Mouse (Mus musculus) C2C12 (cell line): ENCODE measurements around the gene Elovl5. TPM values are rescaled to one million over a fixed set of nuclear protein-coding genes. Genes with fewer than 3 reads are reported as not detected.
A peak's percentile ranks its signal among the peaks of the same experiment; 100 is the strongest.

Experiments used
- H3K27me3 ChIP-seq: one replicate; pipeline ENCODE4 v1.6.1; 2011; ENCODE audit not compliant: control insufficient read depth, insufficient read depth, insufficient read length
- H3K36me3 ChIP-seq: one replicate; pipeline ENCODE4 v1.6.1; 2011; ENCODE audit not compliant: control insufficient read depth, insufficient read depth
- H3K4me3 ChIP-seq: one replicate; pipeline ENCODE4 v1.5.1; 2011; ENCODE audit warnings: mild to moderate bottlenecking, control low read depth; ENCODE audit not compliant: poor library complexity, insufficient read depth, severe bottlenecking
- H3K79me2 ChIP-seq: one replicate; pipeline ENCODE4 v1.6.1; 2011; ENCODE audit not compliant: control insufficient read depth, insufficient read depth
- H3K79me3 ChIP-seq: one replicate; pipeline ENCODE4 v1.6.1; 2011; ENCODE audit warnings: low read depth, control low read depth
- H3ac ChIP-seq: one replicate; pipeline ENCODE3; 2011; ENCODE audit warnings: low read depth; ENCODE audit not compliant: control insufficient read depth, insufficient read length
- CEBPB ChIP-seq: IDR thresholded peaks from one replicate; pipeline ENCODE4 v1.6.1; 2011; ENCODE audit warnings: low read depth, mild to moderate bottlenecking, control low read depth, moderate library complexity
- CTCF ChIP-seq: IDR thresholded peaks from one replicate; pipeline ENCODE4 v1.5.1; 2011; ENCODE audit not compliant: control insufficient read depth, insufficient read depth, insufficient read length
- FOSL1 ChIP-seq: IDR thresholded peaks from one replicate; pipeline ENCODE4 v1.8.0; 2011; ENCODE audit warnings: mild to moderate bottlenecking, low read length; ENCODE audit not compliant: poor library complexity, insufficient read depth, severe bottlenecking
- MAX ChIP-seq: IDR thresholded peaks from one replicate; pipeline ENCODE4 v1.6.1; 2011; ENCODE audit warnings: mild to moderate bottlenecking, control low read depth
- MYOD1 ChIP-seq: IDR thresholded peaks from one replicate; pipeline ENCODE4 v1.6.1; 2011; ENCODE audit warnings: low read depth; ENCODE audit not compliant: control insufficient read depth, insufficient read length
- MYOG ChIP-seq: IDR thresholded peaks from one replicate; pipeline ENCODE4 v1.6.1; 2011; ENCODE audit not compliant: control insufficient read depth, insufficient read length; ENCODE audit errors: extremely low read depth
- USF1 ChIP-seq: IDR thresholded peaks from one replicate; pipeline ENCODE4 v1.6.1; 2011; ENCODE audit warnings: low read depth, mild to moderate bottlenecking, control low read depth, moderate library complexity
- polyA plus RNA-seq: library from polyadenylated mRNA; unstranded; fragments of >200 nt; fragmentation: generic; extraction: Trizol; gene quantifications from one replicate; pipeline ENCODE4 v1.2.1, GENCODE M21; 2012; ENCODE audit warnings: missing spikeins

Elovl5 gene
- polyA plus RNA-seq, 1 experiment: 33.9 TPM

- Histone ChIP-seq H3K27me3 (no peaks in the 10 kb centered on the region), H3ac (no peak overlapping the region), H3K4me3 (no peak overlapping the region), H3K36me3 (no peaks in the 10 kb centered on the region), H3K79me3 (no peaks in the 10 kb centered on the region), H3K79me2 (no peaks in the 10 kb centered on the region)
- no peak for TF ChIP-seq MYOD1
- TF ChIP-seq MAX: no peak
- no peak for TF ChIP-seq FOSL1
- no peak for TF ChIP-seq USF1
- no peak for TF ChIP-seq CTCF
- no peak for TF ChIP-seq MYOG
- TF ChIP-seq CEBPB: no peak
Observed at GRCm38 (mm10) chr9:77995235-77995634, 78.1 kb downstream of the Elovl5 start.

- no peaks in the 10 kb centered on the region for H3K79me2 ChIP-seq
- TF ChIP-seq MYOG (no peak), USF1 (no peak), MAX (no peak)
- no peak overlapping the region for H3ac ChIP-seq
- no peak overlapping the region for H3K4me3 ChIP-seq
- no peaks in the 10 kb centered on the region for H3K79me3 ChIP-seq
- no peaks in the 10 kb centered on the region for H3K36me3 ChIP-seq
- no peaks in the 10 kb centered on the region for H3K27me3 ChIP-seq
Observed at GRCm38 (mm10) chr9:78000586-78001500, 83.7 kb downstream of the Elovl5 start.

GRCm38 (mm10) chr9:78003278-78003677 lies 86.1 kb downstream of the Elovl5 start:
- no peak overlapping the region for H3K4me3 ChIP-seq
- H3K79me3 ChIP-seq: no peaks in the 10 kb centered on the region
- TF ChIP-seq MAX: no peak
- TF ChIP-seq MYOG: no peak
- no peak for TF ChIP-seq USF1
- no peak for TF ChIP-seq CEBPB
- TF ChIP-seq FOSL1: no peak
- no peak for TF ChIP-seq MYOD1
- TF ChIP-seq CTCF: no peak
- no peak overlapping the region for H3ac ChIP-seq
- no peaks in the 10 kb centered on the region for H3K27me3 ChIP-seq
- no peaks in the 10 kb centered on the region for H3K79me2 ChIP-seq
- no peaks in the 10 kb centered on the region for H3K36me3 ChIP-seq

GRCm38 (mm10) chr9:78005481-78005880 lies 88.3 kb downstream of the Elovl5 start:
- Histone ChIP-seq H3K79me2 (no peaks in the 10 kb centered on the region), H3ac (no peak overlapping the region), H3K79me3 (no peaks in the 10 kb centered on the region), H3K36me3 (no peaks in the 10 kb centered on the region), H3K27me3 (no peaks in the 10 kb centered on the region), H3K4me3 (no peak overlapping the region)
- TF ChIP-seq MYOG (no peak), MYOD1 (no peak), CTCF (peak; percentile 10), USF1 (no peak), CEBPB (no peak), FOSL1 (no peak)

GRCm38 (mm10) chr9:78006209-78007001 lies 89.2 kb downstream of the Elovl5 start:
- no peak overlapping the region for H3ac ChIP-seq
- no peaks in the 10 kb centered on the region for H3K27me3 ChIP-seq
- TF ChIP-seq MYOD1 (no peak), CEBPB (no peak), USF1 (no peak), FOSL1 (no peak), MAX (no peak), CTCF (peak; percentile 86), MYOG (no peak)
- H3K79me2 ChIP-seq: no peaks in the 10 kb centered on the region
- H3K79me3 ChIP-seq: no peaks in the 10 kb centered on the region
- no peaks in the 10 kb centered on the region for H3K36me3 ChIP-seq
- no peak overlapping the region for H3K4me3 ChIP-seq
